Mouse (Mus musculus): ENCODE measurements around the gene Elavl3.
A peak's percentile ranks its signal among the peaks of the same experiment; 100 is the strongest.

Elavl3 gene

GRCm38 (mm10) chr9:22057031-22057517 lies 5.3 kb upstream of the Elavl3 start:
- no peak for DNase-seq (ENCODE audit: low spot score)

GRCm38 (mm10) chr9:22056303-22056910 lies 4.6 kb upstream of the Elavl3 start:
- no peak for DNase-seq (ENCODE audit: low spot score)

- no peak for DNase-seq (ENCODE audit: low spot score)
Observed at GRCm38 (mm10) chr9:22055713-22056112, 3.9 kb upstream of the Elavl3 start.

GRCm38 (mm10) chr9:22054411-22055076 lies 2.7 kb upstream of the Elavl3 start:
- peak; percentile 69 for DNase-seq (ENCODE audit: low spot score)

GRCm38 (mm10) chr9:22053657-22054056 lies 1.8 kb upstream of the Elavl3 start:
- DNase-seq (ENCODE audit: low spot score) = no peak

GRCm38 (mm10) chr9:22051161-22051957 lies 464 bp downstream of the Elavl3 start:
- no peak for DNase-seq (ENCODE audit: low spot score)

- peak; percentile 78 for DNase-seq (ENCODE audit: low spot score)
Observed at GRCm38 (mm10) chr9:22050351-22050889, 1.4 kb downstream of the Elavl3 start.

- no peak for DNase-seq (ENCODE audit: low spot score)
Observed at GRCm38 (mm10) chr9:22049721-22050270, 2.0 kb downstream of the Elavl3 start.

GRCm38 (mm10) chr9:22049315-22049714 lies 2.5 kb downstream of the Elavl3 start:
- DNase-seq (ENCODE audit: low spot score) = no peak

- DNase-seq (ENCODE audit: low spot score) = no peak
Observed at GRCm38 (mm10) chr9:22047329-22047728, 4.5 kb downstream of the Elavl3 start.

- DNase-seq (ENCODE audit: low spot score) = no peak
Observed at GRCm38 (mm10) chr9:22041832-22042231, 10.0 kb downstream of the Elavl3 start.

GRCm38 (mm10) chr9:22037826-22038225 lies 14.0 kb downstream of the Elavl3 start:
- DNase-seq (ENCODE audit: low spot score) = no peak

GRCm38 (mm10) chr9:22035300-22036044 lies 16.4 kb downstream of the Elavl3 start:
- DNase-seq (ENCODE audit: low spot score) = no peak

GRCm38 (mm10) chr9:22030386-22030785 lies 21.4 kb downstream of the Elavl3 start:
- no peak for DNase-seq (ENCODE audit: low spot score)

GRCm38 (mm10) chr9:22028467-22028866 lies 23.4 kb downstream of the Elavl3 start:
- no peak for DNase-seq (ENCODE audit: low spot score)

GRCm38 (mm10) chr9:22024592-22024991 lies 27.2 kb downstream of the Elavl3 start:
- no peak for DNase-seq (ENCODE audit: low spot score)

- no peak for DNase-seq (ENCODE audit: low spot score)
Observed at GRCm38 (mm10) chr9:22017208-22017825, 34.5 kb downstream of the Elavl3 start.

GRCm38 (mm10) chr9:22016245-22016644 lies 35.6 kb downstream of the Elavl3 start:
- DNase-seq (ENCODE audit: low spot score) = no peak

GRCm38 (mm10) chr9:22012731-22013130 lies 39.1 kb downstream of the Elavl3 start:
- DNase-seq (ENCODE audit: low spot score) = no peak

- DNase-seq (ENCODE audit: low spot score) = no peak
Observed at GRCm38 (mm10) chr9:22011055-22011454, 40.8 kb downstream of the Elavl3 start.

GRCm38 (mm10) chr9:22004546-22004945 lies 47.3 kb downstream of the Elavl3 start:
- no peak for DNase-seq (ENCODE audit: low spot score)

Measured in testis, postnatal 14 days (tissue).